Mouse (Mus musculus): ENCODE measurements at regions not wholly inside any gene's neighbourhood (a gene's known extent, or its start where the extent isn't known, plus 50 kb on each side); places are given as distances from the start of the nearest gene placed in this dataset.

DNA sequence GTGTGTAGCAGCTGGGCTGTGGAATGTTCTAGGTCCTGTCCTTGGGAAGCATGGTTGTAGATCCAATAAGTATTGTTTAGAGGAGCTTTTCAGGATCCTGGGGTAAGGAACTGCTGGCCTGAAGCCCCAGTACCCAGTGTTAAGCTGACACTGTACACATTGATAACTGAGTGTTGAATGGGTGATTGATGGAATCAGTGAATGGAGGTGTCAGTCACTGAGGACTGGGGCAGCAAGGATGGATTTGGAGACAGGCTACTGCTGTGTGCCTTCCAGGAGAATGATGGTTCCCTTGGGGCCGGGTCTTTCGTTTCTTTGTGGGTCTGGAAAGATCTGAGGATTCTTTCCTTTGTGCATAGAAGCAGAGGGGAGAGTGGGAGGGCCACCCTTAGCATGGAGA lies 51.9 kb upstream of the Irx3 start:
- H3K9me3 ChIP-seq (ENCODE audit: control insufficient read depth, low read length) = no peaks in the 10 kb centered on the region
- no peak for ATAC-seq (ENCODE audit: insufficient read depth, low FRiP score, low TSS enrichment)
- H3K4me2 ChIP-seq (ENCODE audit: low read depth) = no peak overlapping the region
- H3K4me1 ChIP-seq (ENCODE audit: control insufficient read depth, insufficient read depth, low read length) = no peaks in the 10 kb centered on the region
- peak; percentile 31 for DNase-seq (ENCODE audit: low spot score)
- no peaks in the 10 kb centered on the region for H3K27me3 ChIP-seq (ENCODE audit: control insufficient read depth, insufficient read depth, low read length)
- H3K27ac ChIP-seq (ENCODE audit: low read depth, low read length) = no peak overlapping the region
- no peaks in the 10 kb centered on the region for H3K36me3 ChIP-seq (ENCODE audit: control insufficient read depth, insufficient read depth, low read length)
- WGBS = 23% methylated on average over 2 of the region's 2 CpGs
- no peak overlapping the region for H3K4me3 ChIP-seq (ENCODE audit: low read depth, low read length)
- H3K9ac ChIP-seq (ENCODE audit: low read length) = no peak overlapping the region

DNA sequence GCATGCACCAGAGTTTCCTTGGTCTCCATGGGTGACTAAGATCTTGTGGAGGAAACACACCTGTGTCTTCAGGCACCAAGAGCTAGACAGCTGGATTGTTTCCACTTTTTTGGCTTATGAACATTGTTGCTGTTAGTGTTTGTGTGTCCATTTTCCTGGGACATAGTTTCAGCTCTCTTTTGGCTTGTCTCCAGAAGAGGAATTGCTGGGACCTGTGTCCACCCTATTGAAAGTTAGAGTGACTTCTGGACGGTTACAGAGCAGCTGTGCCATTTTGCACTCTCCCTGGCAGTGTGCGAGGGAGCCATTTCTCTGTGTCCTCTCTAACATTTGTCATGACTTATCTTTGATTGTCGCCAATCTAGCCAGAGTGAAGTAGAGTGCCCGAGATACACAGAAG lies 51.5 kb upstream of the Irx3 start:
- Histone ChIP-seq H3K36me3 (ENCODE audit: control insufficient read depth, insufficient read depth, low read length) (no peaks in the 10 kb centered on the region), H3K9me3 (ENCODE audit: control insufficient read depth, low read length) (no peaks in the 10 kb centered on the region), H3K4me2 (ENCODE audit: low read depth) (no peak overlapping the region), H3K4me3 (ENCODE audit: low read depth, low read length) (no peak overlapping the region), H3K4me1 (ENCODE audit: control insufficient read depth, insufficient read depth, low read length) (no peaks in the 10 kb centered on the region), H3K9ac (ENCODE audit: low read length) (no peak overlapping the region), H3K27me3 (ENCODE audit: control insufficient read depth, insufficient read depth, low read length) (no peaks in the 10 kb centered on the region), H3K27ac (ENCODE audit: low read depth, low read length) (no peak overlapping the region)
- ATAC-seq (ENCODE audit: insufficient read depth, low FRiP score, low TSS enrichment) (no peak), DNase-seq (ENCODE audit: low spot score) (no peak)
- WGBS = 84% methylated on average over 4 of the region's 4 CpGs
